In the genomic region with DNA sequence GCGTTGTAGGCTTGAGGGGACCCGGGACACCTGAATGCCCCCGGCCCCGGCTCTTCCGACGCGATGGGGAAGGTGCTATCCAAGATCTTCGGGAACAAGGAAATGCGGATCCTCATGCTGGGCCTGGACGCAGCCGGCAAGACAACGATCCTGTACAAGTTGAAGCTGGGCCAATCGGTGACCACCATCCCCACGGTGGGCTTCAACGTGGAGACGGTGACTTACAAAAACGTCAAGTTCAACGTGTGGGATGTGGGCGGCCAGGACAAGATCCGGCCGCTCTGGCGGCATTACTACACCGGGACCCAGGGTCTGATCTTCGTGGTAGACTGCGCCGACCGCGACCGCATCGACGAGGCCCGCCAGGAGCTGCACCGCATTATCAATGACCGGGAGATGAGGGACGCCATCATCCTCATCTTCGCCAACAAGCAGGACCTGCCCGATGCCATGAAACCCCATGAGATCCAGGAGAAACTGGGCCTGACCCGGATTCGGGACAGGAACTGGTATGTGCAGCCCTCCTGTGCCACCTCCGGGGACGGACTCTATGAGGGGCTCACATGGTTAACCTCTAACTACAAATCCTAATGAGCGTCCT, we compare ENCODE assay signal across 8 mouse cellular contexts. TPM values are rescaled to one million over a fixed set of nuclear protein-coding genes. Genes with fewer than 3 reads are reported as not detected.
DNase-seq lines count a peak whose midpoint lies in the region; ATAC-seq and TF ChIP-seq lines count a peak whose summit lies in the region.

No protein-coding gene starts in this region.

- ATAC-seq in intestine, embryonic 16.5 days = 0 out of 2 replicates have a peak, but pooled peaks have one; percentile 7
- ATAC-seq in lung, postnatal 0 days = no peak; the same call in 1 of the 2 replicates

- DNase-seq in 3134 (ENCODE audit: extremely low read depth, insufficient read length, low spot score) = peak; percentile 66
- peak; percentile 46 for DNase-seq in 3T3-L1 (ENCODE audit: low read depth, low spot score)
- DNase-seq in embryo, embryonic 11 days = peak; percentile 53
- peak; percentile 6 to 31 for DNase-seq in gastrocnemius, postnatal 36 days
- peak; percentile 22 for DNase-seq in lung, postnatal 0 days (ENCODE audit: low spot score)
- DNase-seq in retina, postnatal 1 day = peak; percentile 42
- no peak for DNase-seq in layer of hippocampus, postnatal 36 days

- peak overlapping the region; percentile 100 for H3K9ac ChIP-seq in intestine, embryonic 16.5 days (ENCODE audit: low read depth, low read length)
- H3K9ac ChIP-seq in lung, postnatal 0 days (replicated peaks; ENCODE audit: low read depth) = peak overlapping the region; percentile 99

- 0% methylated on average over 42 of the region's 42 CpGs for WGBS in intestine, embryonic 16.5 days
- WGBS in lung, postnatal 0 days = under 1% methylated on average over 42 of the region's 42 CpGs

- TF ChIP-seq EP300 in lung, postnatal 0 days (IDR thresholded peaks at IDR 0.05) = no peak

- H3K27me3 ChIP-seq in intestine, embryonic 16.5 days (replicated peaks; ENCODE audit: control insufficient read depth, insufficient read depth, low read length) = no peaks in the 10 kb centered on the region
- H3K27me3 ChIP-seq in lung, postnatal 0 days (replicated peaks; ENCODE audit: insufficient read depth, low read length) = no peaks in the 10 kb centered on the region

- peak overlapping the region; percentile 63 for H3K4me2 ChIP-seq in intestine, embryonic 16.5 days (ENCODE audit: low read depth, low read length)
- peak overlapping the region; percentile 81 for H3K4me2 ChIP-seq in lung, postnatal 0 days (replicated peaks; ENCODE audit: low read depth, low read length)

- H3K36me3 ChIP-seq in intestine, embryonic 16.5 days (ENCODE audit: control insufficient read depth, insufficient read depth, low read length) = no peaks in the 10 kb centered on the region
- no peaks in the 10 kb centered on the region for H3K36me3 ChIP-seq in lung, postnatal 0 days (ENCODE audit: insufficient read depth, low read length)

- H3K4me3 ChIP-seq in intestine, embryonic 16.5 days (ENCODE audit: low read length) = peak overlapping the region; percentile 99
- H3K4me3 ChIP-seq in lung, postnatal 0 days (ENCODE audit: low read depth, low read length) = peak overlapping the region; percentile 100

- H3K4me1 ChIP-seq in intestine, embryonic 16.5 days (ENCODE audit: control insufficient read depth, insufficient read depth, low read length) = peaks cover 11% of the 10 kb centered on the region
- H3K4me1 ChIP-seq in lung, postnatal 0 days (ENCODE audit: insufficient read depth, low read depth, low read length) = no peaks in the 10 kb centered on the region; the same call in 1 of the 2 replicates

- TF ChIP-seq CTCF in lung, postnatal 0 days (IDR thresholded peaks at IDR 0.05) = no peak

- no peaks in the 10 kb centered on the region for H3K9me3 ChIP-seq in intestine, embryonic 16.5 days (ENCODE audit: control insufficient read depth, low read length)
- H3K9me3 ChIP-seq in lung, postnatal 0 days (ENCODE audit: low read length) = no peaks in the 10 kb centered on the region

- intact Hi-C loops in gastrocnemius, postnatal 36 days (cut with DNase I) = loop anchor here (2.0 to 5.0 kb wide), 2 partner anchors 74 to 202 kb away; no protein-coding TSS in a partner anchor

- peak overlapping the region; percentile 98 for H3K27ac ChIP-seq in intestine, embryonic 16.5 days (ENCODE audit: low read length)
- peak overlapping the region; percentile 99 for H3K27ac ChIP-seq in lung, postnatal 0 days (ENCODE audit: low read length)

RNA-seq across cellular contexts. Expression of gene Gm9887, which starts 0.6 kb away (rescaled TPM):
- not detected for total RNA-seq in gastrocnemius, postnatal 36 days (2021)
- 1.0 and 1.4 TPM in 2 replicates for polyA plus RNA-seq in intestine, embryonic 16.5 days (2015; fragmentation: Nextera tagmentation; extraction: Ambion mirVana)
- 2.6 and 3.2 TPM in 2 replicates for polyA plus RNA-seq in lung, postnatal 0 days (2015; fragmentation: Nextera tagmentation; extraction: Ambion mirVana)
- total RNA-seq in layer of hippocampus, postnatal 36 days (2021) = under 1 TPM; 0.60 to 0.66 TPM

RNA-seq across cellular contexts. Expression of gene Arf6, which starts 0.9 kb away (rescaled TPM):
- total RNA-seq in gastrocnemius, postnatal 36 days (2021) = 10 to 100 TPM; 18.3 to 20.9 TPM
- polyA plus RNA-seq in intestine, embryonic 16.5 days (2015; fragmentation: Nextera tagmentation; extraction: Ambion mirVana) = 18.0 and 34.2 TPM in 2 replicates
- polyA plus RNA-seq in lung, postnatal 0 days (2015; fragmentation: Nextera tagmentation; extraction: Ambion mirVana) = 86.3 and 92.5 TPM in 2 replicates
- total RNA-seq in layer of hippocampus, postnatal 36 days (2021) = 10 to 100 TPM; 48.3 to 50.3 TPM

RNA-seq across cellular contexts. Expression of gene Nemf, which starts 15.9 kb away (rescaled TPM):
- 10 to 100 TPM; 15.9 to 21.6 TPM for total RNA-seq in gastrocnemius, postnatal 36 days (2021)
- 56.3 and 66.2 TPM in 2 replicates for polyA plus RNA-seq in intestine, embryonic 16.5 days (2015; fragmentation: Nextera tagmentation; extraction: Ambion mirVana)
- 65.5 and 68.5 TPM in 2 replicates for polyA plus RNA-seq in lung, postnatal 0 days (2015; fragmentation: Nextera tagmentation; extraction: Ambion mirVana)
- 10 to 100 TPM; 47.9 to 51.2 TPM for total RNA-seq in layer of hippocampus, postnatal 36 days (2021)

Comparison
In these comparisons a context has a peak if more than half of its experiments do, and no peak if none do; other contexts are left out.
1. DNase-seq: peak in 3134 (single experiment), 3T3-L1 (single experiment), embryo, embryonic 11 days (single experiment), gastrocnemius, postnatal 36 days (2 of 2), lung, postnatal 0 days (single experiment) and retina, postnatal 1 day (single experiment); none in layer of hippocampus, postnatal 36 days (0 of 2).